Mouse (Mus musculus) G1E-ER4 (cell line): ENCODE results near the gene Fam213a. TPM values are rescaled to one million over a fixed set of nuclear protein-coding genes. Genes with fewer than 3 reads are reported as not detected.

Experiments used
- GATA1 ChIP-seq: IDR thresholded peaks from one replicate; pipeline ENCODE4 v1.8.0; 2012; ENCODE audit warnings: low read length, inconsistent platforms
- polyA plus RNA-seq: library from polyadenylated mRNA; stranded (reverse); fragments of >175 nt; gene quantifications from 2 replicates; pipeline ENCODE4 v1.2.3, GENCODE M21; 2012

The Fam213a gene
- polyA plus RNA-seq, 1 experiment: 16.4 TPM

- no peak for TF ChIP-seq GATA1
Measured at GRCm38 (mm10) chr14:41011916-41012315, 1.7 kb downstream of the Fam213a start.

- TF ChIP-seq GATA1: no peak
Measured at GRCm38 (mm10) chr14:41008138-41008537, 5.5 kb downstream of the Fam213a start.

GRCm38 (mm10) chr14:41007641-41008040 lies 5.9 kb downstream of the Fam213a start:
- no peak for TF ChIP-seq GATA1

GRCm38 (mm10) chr14:41006899-41007298 lies 6.7 kb downstream of the Fam213a start:
- TF ChIP-seq GATA1: no peak

- TF ChIP-seq GATA1: no peak
Measured at GRCm38 (mm10) chr14:41006263-41006662, 7.3 kb downstream of the Fam213a start.

GRCm38 (mm10) chr14:41005716-41006115 lies 7.9 kb downstream of the Fam213a start:
- no peak for TF ChIP-seq GATA1

- no peak for TF ChIP-seq GATA1
Measured at GRCm38 (mm10) chr14:41004201-41005141, 9.1 kb downstream of the Fam213a start.

- TF ChIP-seq GATA1: no peak
Measured at GRCm38 (mm10) chr14:41001576-41001975, 12.0 kb downstream of the Fam213a start.

- no peak for TF ChIP-seq GATA1
Measured at GRCm38 (mm10) chr14:41000801-41001200, 12.8 kb downstream of the Fam213a start.

GRCm38 (mm10) chr14:40999904-41000645 lies 13.5 kb downstream of the Fam213a start:
- TF ChIP-seq GATA1: no peak

- TF ChIP-seq GATA1: no peak
Measured at GRCm38 (mm10) chr14:40996171-40996570, 17.4 kb downstream of the Fam213a start.

- TF ChIP-seq GATA1: peak; percentile 87
Measured at GRCm38 (mm10) chr14:40992464-40992863, 21.1 kb downstream of the Fam213a start.

- peak; percentile 82 for TF ChIP-seq GATA1
Measured at GRCm38 (mm10) chr14:40988780-40989179, 24.8 kb downstream of the Fam213a start.

- TF ChIP-seq GATA1: no peak
Measured at GRCm38 (mm10) chr14:40987184-40987583, 26.4 kb downstream of the Fam213a start.

- TF ChIP-seq GATA1: no peak
Measured at GRCm38 (mm10) chr14:40985635-40986034, 28.0 kb downstream of the Fam213a start.

- no peak for TF ChIP-seq GATA1
Measured at GRCm38 (mm10) chr14:40979723-40980122, 33.9 kb downstream of the Fam213a start.
